Mouse (Mus musculus) gastrocnemius, postnatal 36 days (tissue): ENCODE results near the gene Nub1. TPM values are rescaled to one million over a fixed set of nuclear protein-coding genes. Genes with fewer than 3 reads are reported as not detected.
"Not testable (repeated sequence)": the region's sequence is repeated elsewhere in the genome, so short reads cannot be mapped to it uniquely, and the experiment has no call there.

Experiments
- DNase-seq, 2 experiments: peaks; one replicate each; pipeline ENCODE4 v3.0.0; 2022
- intact Hi-C: fragments of 180-260 bp; cut with DNase I; formaldehyde crosslinking; loops from one replicate; pipeline ENCODE4 v1.15.1; 2025
- total RNA-seq, 2 experiments: library from RNA; stranded (reverse); gene quantifications; 2 replicates each; pipeline ENCODE4 v1.2.3; 2021

Gene Nub1
- total RNA-seq, 2 experiments from 2014 or later: 23.1 to 29.0 TPM

DNA sequence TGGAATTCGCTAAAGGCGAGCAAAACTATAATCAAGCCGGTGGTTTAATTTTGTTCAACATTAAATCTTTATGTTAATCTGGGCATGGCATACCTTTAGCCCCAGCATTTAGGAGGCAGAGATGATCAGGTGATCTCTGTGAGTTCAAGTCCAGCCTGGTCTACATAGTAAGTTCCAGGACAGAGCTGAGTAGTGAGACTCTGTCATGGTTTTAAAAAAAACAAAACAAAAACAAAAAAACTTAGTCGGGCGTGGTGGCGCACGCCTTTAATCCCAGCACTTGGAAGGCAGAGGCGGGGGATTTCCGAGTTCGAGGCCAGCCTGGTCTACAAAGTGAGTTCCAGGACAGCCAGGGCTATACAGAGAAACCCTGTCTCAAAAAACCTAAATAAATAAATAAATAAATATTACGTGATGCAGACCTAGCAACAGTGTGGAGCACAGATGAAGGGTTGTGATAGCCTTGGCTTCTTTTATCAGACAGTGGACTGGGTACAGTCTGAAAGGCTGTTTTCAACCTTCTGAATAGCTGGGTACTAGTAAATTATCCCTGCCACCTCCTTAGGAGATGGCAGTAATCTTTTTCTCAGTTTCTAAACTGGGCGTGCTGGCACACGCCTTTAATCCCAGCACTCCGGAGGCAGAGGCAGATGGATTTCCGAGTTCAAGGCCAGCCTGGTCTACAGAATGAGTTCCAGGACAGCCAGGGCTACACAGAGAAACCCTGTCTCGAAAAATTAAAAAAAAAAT, 1.5 kb downstream of the Nub1 start:
- intact Hi-C loops, DNase-seq: not testable (repeated sequence)

- intact Hi-C loops: no loop called here
- DNase-seq: no peak
Measured at GRCm38 (mm10) chr5:24687696-24688095, 2.4 kb downstream of the Nub1 start.

DNA sequence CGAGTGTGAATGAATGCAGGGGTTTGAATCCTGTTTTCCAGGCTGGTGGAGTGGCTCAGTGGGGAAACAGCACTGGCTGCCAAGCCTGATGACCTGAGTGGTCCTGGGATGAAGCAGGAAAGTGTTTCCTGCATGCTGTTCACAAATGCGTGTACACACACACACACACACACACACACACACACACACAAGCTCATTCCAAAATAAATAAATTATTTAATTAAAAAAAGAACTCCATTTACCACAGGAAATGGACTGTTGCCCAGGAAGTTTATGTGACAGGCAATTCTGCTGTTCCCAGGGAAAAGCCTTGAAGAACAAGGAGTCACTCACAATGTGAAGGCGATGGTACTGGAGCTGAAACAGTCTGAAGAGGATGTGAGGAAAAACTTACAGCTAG, 11.4 kb downstream of the Nub1 start:
- no peak for DNase-seq
- intact Hi-C loops: no loop called here

- no peak for DNase-seq
Measured at GRCm38 (mm10) chr5:24701271-24701670, 15.9 kb downstream of the Nub1 start.

DNA sequence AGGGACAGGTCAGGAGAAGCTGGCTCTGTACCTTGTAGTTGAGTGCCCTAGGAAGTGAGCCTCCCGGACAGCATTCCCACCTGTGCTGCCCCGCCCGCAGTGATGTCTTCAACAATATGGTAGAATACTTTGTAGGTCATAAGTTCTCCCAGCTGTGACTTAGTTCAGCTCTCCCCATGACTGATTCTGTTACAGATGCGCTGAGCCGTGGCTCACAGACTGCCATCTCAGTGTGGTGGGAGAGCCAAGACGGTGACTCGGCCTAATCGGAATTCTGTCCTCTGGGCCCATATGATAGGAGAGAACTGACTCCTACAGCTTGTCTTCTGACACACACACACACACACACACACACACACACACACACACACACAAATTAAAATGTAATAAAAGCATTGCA, 19.3 kb downstream of the Nub1 start:
- DNase-seq: no peak
- intact Hi-C loops: no loop called here

More at GRCm38 (mm10) chr5:24701271-24701670, 15.9 kb downstream of the Nub1 start:
- intact Hi-C loops: no loop called here

DNA sequence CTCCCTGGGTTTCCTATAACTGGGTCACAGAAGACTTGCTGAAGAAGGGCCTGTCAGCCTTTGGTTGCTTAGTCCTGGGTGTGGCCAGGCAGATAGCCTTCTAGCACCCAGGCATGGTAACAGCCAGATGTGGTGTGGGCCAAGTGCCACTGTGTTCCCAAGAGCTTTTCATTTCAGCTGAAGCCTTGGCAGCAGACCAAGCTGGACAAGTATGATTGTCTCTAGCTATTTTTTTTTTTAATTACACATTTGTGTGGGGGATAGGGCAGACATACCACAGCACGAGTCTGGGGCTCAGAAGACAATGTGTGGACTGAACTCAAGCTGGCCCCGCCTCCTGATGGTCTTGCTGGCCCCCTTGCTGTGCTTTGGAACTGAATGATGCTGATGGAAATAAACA, 24.6 kb downstream of the Nub1 start:
- DNase-seq: no peak
- intact Hi-C loops: no loop called here

- no peak for DNase-seq
- intact Hi-C loops: no loop called here
Measured at GRCm38 (mm10) chr5:24711615-24712014, 26.3 kb downstream of the Nub1 start.

GRCm38 (mm10) chr5:24713199-24713598, 27.9 kb downstream of the Nub1 start:
- no peak for DNase-seq
- intact Hi-C loops: no loop called here

- DNase-seq: no peak
- intact Hi-C loops: no loop called here
Measured at GRCm38 (mm10) chr5:24713987-24714386, 28.7 kb downstream of the Nub1 start.

GRCm38 (mm10) chr5:24718076-24718475, 32.7 kb downstream of the Nub1 start:
- intact Hi-C loops: no loop called here
- no peak for DNase-seq

- no peak for DNase-seq
- intact Hi-C loops: no loop called here
Measured at GRCm38 (mm10) chr5:24719852-24720251, 34.5 kb downstream of the Nub1 start.

DNA sequence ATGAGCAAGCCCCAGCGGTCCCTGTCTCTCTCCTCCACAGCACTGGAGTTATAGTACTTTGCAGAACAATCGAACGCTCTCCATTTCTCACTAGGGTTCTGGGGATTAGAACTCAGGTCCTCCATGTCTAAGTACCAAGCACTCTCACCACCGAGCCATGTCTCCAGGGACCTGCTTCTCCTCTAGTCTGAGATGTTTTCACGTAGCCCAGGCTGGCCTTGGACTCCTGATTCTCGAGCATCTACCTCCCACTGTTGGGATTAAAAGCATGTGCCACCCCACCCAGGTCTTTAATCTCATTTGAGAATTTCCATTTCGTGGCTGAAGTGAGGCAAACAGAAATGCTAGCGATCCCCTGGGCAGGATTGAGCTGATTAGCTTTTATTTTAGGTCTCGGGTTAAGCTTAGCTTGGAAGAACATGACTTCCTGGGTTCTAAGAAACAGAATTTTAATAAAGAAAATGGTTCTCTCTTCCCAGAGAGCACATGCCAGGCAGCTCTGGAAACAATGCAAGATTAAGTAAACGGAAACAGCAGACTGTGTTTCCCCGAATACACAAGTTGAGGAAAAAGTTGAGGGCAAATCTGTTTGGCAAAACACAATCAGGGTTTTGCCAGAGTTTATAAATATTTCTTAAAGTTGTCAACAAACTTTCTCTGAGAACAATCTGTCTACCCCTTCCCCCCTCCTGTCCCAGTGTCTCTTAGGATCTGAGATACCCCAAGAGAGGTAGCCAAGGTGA, 38.4 kb downstream of the Nub1 start:
- intact Hi-C loops: no loop called here
- DNase-seq: no peak

- DNase-seq: no peak
- intact Hi-C loops: no loop called here
Measured at GRCm38 (mm10) chr5:24724270-24724634, 38.9 kb downstream of the Nub1 start.

DNA sequence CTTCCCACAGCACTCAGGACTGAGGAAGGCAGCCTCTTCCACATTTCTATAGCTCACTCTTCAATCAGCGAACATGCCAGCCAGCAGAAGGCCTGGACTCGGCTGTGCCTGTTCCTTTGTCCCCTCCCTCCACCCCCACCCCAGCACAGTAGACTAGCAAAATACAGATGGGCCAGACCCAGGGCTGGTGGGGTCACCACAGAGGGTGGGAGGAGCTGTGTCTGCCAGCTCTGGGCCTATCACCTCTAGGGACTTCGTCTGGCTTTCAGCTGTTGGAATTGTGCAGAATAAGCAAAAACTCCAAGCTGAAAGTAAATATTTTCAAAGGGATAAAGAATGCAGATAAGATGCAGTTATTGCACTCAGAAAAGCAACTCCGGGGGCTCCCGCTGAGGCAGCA, 39.5 kb downstream of the Nub1 start:
- intact Hi-C loops: no loop called here
- no peak for DNase-seq

GRCm38 (mm10) chr5:24725897-24726296, 40.6 kb downstream of the Nub1 start:
- no peak for DNase-seq
- intact Hi-C loops: no loop called here

DNA sequence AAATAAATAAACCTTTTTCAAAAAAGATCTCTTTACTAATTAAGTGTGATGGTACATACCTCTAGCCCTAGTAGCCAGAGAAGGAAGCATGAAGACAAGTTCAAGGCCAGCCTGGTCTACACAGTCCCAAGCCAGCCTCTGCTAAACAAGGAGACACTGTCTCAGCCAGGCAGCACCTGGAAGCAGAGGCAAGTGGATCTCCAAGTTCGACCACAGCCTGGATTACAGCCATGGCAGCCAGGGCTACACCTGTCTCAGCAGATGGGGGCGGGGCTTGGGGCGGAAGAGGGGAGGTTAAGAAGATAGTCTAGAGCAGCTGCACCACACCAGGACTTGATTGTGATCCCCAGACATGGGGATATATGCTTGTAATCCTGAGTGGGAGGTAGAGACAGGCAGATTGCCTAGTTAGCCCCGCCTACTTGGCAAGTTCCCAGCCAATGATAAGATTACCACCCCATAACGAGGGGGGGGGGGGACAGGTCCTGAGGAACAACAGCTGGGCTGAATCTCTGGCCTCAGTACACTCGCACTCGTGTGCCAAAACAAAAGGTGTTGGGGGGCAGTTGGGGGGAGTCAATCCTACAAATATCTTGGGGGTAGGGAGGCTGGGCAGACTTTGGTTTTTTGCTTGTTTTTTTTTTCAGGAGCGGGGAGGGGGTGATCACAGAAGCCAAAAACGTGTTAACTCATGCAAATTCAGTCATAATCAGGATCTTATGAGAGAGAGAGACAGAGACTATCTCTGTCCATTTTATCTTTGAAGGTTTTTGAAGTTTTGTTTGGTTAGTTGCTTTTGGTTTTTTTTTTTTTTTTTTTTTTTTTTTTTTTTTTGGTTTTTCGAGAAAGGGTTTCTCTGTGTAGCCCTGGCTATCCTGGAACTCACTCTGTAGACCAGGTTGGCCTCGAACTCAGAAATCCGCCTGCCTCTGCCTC, 41.8 kb downstream of the Nub1 start:
- intact Hi-C loops: no loop called here

DNA sequence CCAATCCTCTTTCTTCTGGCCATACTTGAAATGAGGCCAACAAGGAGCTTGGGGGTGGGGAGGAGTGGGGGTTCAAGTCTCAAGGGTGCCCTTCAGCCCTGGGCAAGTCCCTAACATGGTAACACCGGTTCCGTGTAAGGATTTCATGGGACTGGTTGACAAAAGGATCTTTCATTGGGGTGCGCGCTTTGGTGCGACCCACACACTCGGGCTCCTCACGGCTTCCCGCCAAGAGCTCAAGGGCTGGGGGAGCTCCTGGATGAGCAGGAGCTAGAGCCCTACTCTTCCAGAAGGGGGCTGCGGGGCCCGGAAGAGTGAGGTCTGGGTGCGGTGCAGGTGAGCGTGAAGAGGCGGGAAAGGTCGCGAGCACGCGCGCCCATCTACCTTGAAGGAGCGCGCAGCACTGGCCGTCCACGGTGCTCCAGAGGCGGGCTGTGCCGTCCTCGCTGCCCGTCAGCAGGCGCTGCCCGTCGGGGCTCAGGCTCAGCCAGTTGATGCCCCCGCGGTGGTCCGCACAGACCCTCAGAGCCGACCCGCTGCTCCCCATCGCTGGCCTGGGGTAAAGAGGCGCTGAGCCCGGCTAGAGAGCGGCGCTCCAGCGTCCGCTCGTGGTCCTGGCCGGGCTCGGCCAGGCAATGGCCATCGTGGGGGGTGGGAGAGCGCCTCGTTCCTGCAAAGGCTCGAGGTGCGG, 44.6 kb downstream of the Nub1 start:
- intact Hi-C loops: no loop called here
- DNase-seq: no peak

More for the DNA sequence above, 41.8 kb downstream of the Nub1 start:
- DNase-seq: no peak

- intact Hi-C loops: no loop called here
- DNase-seq: no peak
Measured at GRCm38 (mm10) chr5:24730488-24730871, 45.1 kb downstream of the Nub1 start, which contains the start of gene Wdr86. Wdr86 (minus strand) TSS chr5:24730727.

GRCm38 (mm10) chr5:24730986-24731385, 45.7 kb downstream of the Nub1 start:
- no peak for DNase-seq
- intact Hi-C loops: no loop called here

GRCm38 (mm10) chr5:24733134-24733533, 47.8 kb downstream of the Nub1 start:
- intact Hi-C loops: no loop called here
- no peak for DNase-seq
